ENCODE assay signal across 8 mouse cellular contexts in the genomic region with DNA sequence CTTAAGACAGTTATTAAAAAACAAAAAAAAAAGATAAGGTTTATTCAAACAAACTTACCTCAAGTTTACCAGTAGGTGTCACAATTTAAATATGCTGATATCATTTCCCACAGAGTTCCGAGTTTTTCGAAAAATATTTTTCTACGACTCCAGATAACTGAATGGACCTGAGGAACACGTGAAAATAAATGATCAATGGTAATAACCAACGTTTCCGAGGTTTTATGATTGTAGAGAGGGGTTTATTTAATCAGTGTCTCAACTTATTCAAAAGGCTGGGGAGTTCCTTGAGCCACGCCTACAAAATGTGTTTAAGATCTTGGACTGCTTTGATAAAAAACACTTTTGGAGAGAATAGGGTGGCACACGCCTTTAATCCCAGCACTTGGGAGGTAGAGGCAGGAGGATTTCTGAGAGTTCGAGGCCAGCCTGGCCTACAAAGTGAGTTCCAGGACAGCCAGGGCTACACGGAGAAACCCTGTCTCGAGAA. TPM values are rescaled to one million over a fixed set of nuclear protein-coding genes. Genes with fewer than 3 reads are reported as not detected.
DNase-seq lines count a peak whose midpoint lies in the region; ATAC-seq and TF ChIP-seq lines count a peak whose summit lies in the region.

No protein-coding gene starts in this region.

- no peak overlapping the region for H3K27ac ChIP-seq in CH12.LX (ENCODE audit: insufficient read depth, low read depth)
- no peak overlapping the region for H3K27ac ChIP-seq in hindbrain, embryonic 15.5 days (replicated peaks)
- H3K27ac ChIP-seq in lung, postnatal 0 days (ENCODE audit: low read length) = no peak overlapping the region
- H3K27ac ChIP-seq in stomach, postnatal 0 days (replicated peaks) = no peak overlapping the region

- peaks cover 12% of the 10 kb centered on the region for H3K9me3 ChIP-seq in CH12.LX (replicated peaks; ENCODE audit: low read length)
- no peaks in the 10 kb centered on the region for H3K9me3 ChIP-seq in hindbrain, embryonic 15.5 days
- no peaks in the 10 kb centered on the region for H3K9me3 ChIP-seq in lung, postnatal 0 days (ENCODE audit: low read length)
- no peaks in the 10 kb centered on the region for H3K9me3 ChIP-seq in stomach, postnatal 0 days (ENCODE audit: control insufficient read depth, low read length)

- TF ChIP-seq RAD21 in CH12.LX (IDR thresholded peaks at IDR 0.05; ENCODE audit: low read depth, low read length) = peak; percentile 35

- no peak for TF ChIP-seq EP300 in CH12.LX (IDR thresholded peaks at IDR 0.05; ENCODE audit: low read length)
- no peak for TF ChIP-seq EP300 in lung, postnatal 0 days (IDR thresholded peaks at IDR 0.05)
- TF ChIP-seq EP300 in stomach, postnatal 0 days (optimal IDR thresholded peaks at IDR 0.05) = no peak

- no peaks in the 10 kb centered on the region for H3K27me3 ChIP-seq in CH12.LX (replicated peaks)
- H3K27me3 ChIP-seq in hindbrain, embryonic 15.5 days = no peaks in the 10 kb centered on the region
- H3K27me3 ChIP-seq in lung, postnatal 0 days (replicated peaks; ENCODE audit: insufficient read depth, low read length) = no peaks in the 10 kb centered on the region
- no peaks in the 10 kb centered on the region for H3K27me3 ChIP-seq in stomach, postnatal 0 days (ENCODE audit: control insufficient read depth, insufficient read depth, low read length)

- H3K4me2 ChIP-seq in CH12.LX (ENCODE audit: insufficient read depth, low read depth, poor library complexity, severe bottlenecking) = peak overlapping the region; percentile 46
- peak overlapping the region; percentile 71 for H3K4me2 ChIP-seq in hindbrain, embryonic 15.5 days
- H3K4me2 ChIP-seq in lung, postnatal 0 days (replicated peaks; ENCODE audit: low read depth, low read length) = peak overlapping the region; percentile 66; the same call in 1 of the 2 replicates
- peak overlapping the region; percentile 64; the same call in 1 of the 2 replicates for H3K4me2 ChIP-seq in stomach, postnatal 0 days (replicated peaks; ENCODE audit: low read depth)

- in situ Hi-C loops in CH12.LX (cut with MboI; ENCODE audit: low pct_ligation_motif_present, low pct_unique_long_range_greater_than_20kb, low sequenced_read_pairs) = loop anchor here (5.0 to 25.0 kb wide), 2 partner anchors 66 to 234 kb away; no protein-coding TSS in a partner anchor

- TF ChIP-seq CTCF in CH12.LX (conservative IDR thresholded peaks at IDR 0.05 in 1 of 2, IDR thresholded peaks at IDR 0.05 in 1 of 2; ENCODE audit: low read depth in 2 of 2, low read length in 2 of 2) = peak in 1 of 2 experiments; percentile 47; a peak in 2 of 4 replicates
- TF ChIP-seq CTCF in lung, postnatal 0 days (IDR thresholded peaks at IDR 0.05) = peak; percentile 22; the same call in 1 of the 2 replicates
- peak; percentile 46 for TF ChIP-seq CTCF in stomach, postnatal 0 days (IDR thresholded peaks at IDR 0.05; ENCODE audit: low read depth)

- 48% methylated on average over 11 of the region's 11 CpGs for WGBS in hindbrain, embryonic 15.5 days
- 19% methylated on average over 11 of the region's 11 CpGs for WGBS in lung, postnatal 0 days
- 21% methylated on average over 11 of the region's 11 CpGs for WGBS in stomach, postnatal 0 days

- H3K4me3 ChIP-seq in CH12.LX (replicated peaks in 1 of 3; ENCODE audit: low read depth in 2 of 3, low read length in 2 of 3, poor library complexity in 1 of 3) = peak overlapping the region; percentile 50 to 81 (median 71)
- H3K4me3 ChIP-seq in hindbrain, embryonic 15.5 days = peak overlapping the region; percentile 61
- H3K4me3 ChIP-seq in lung, postnatal 0 days (ENCODE audit: low read depth, low read length) = peak overlapping the region; percentile 76
- H3K4me3 ChIP-seq in stomach, postnatal 0 days (ENCODE audit: low read depth, low read length) = peak overlapping the region; percentile 76; the same call in 1 of the 2 replicates

- TF ChIP-seq POLR2A in CH12.LX (IDR thresholded peaks at IDR 0.05; ENCODE audit: low read depth, low read length) = no peak

- DNase-seq in adrenal gland, adult (ENCODE audit: inconsistent age in 2 of 2, low spot score in 1 of 2) = peak; percentile 27 to 68
- DNase-seq in adrenal gland, adult 8-10 months = no peak
- DNase-seq in CH12.LX (ENCODE audit: extremely low read depth) = peak; percentile 70
- DNase-seq in embryo, embryonic 10.5 days (ENCODE audit: low spot score) = peak; percentile 50
- peak; percentile 64 for DNase-seq in lung, postnatal 0 days (ENCODE audit: low spot score)
- DNase-seq in stomach, postnatal 0 days (ENCODE audit: low spot score) = no peak
- no peak for DNase-seq in frontal cortex, postnatal 25 days (ENCODE audit: low spot score in 2 of 2)

- H3K4me1 ChIP-seq in CH12.LX (ENCODE audit: control insufficient read depth in 1 of 2, insufficient read depth in 2 of 2) = peaks cover 9 to 20% of the 10 kb centered on the region in 2 experiments
- H3K4me1 ChIP-seq in hindbrain, embryonic 15.5 days (replicated peaks) = peaks cover 10% of the 10 kb centered on the region
- H3K4me1 ChIP-seq in lung, postnatal 0 days (ENCODE audit: insufficient read depth, low read depth, low read length) = no peaks in the 10 kb centered on the region; the same call in 1 of the 2 replicates
- H3K4me1 ChIP-seq in stomach, postnatal 0 days (replicated peaks; ENCODE audit: control insufficient read depth, insufficient read depth) = no peaks in the 10 kb centered on the region

- H3K79me2 ChIP-seq in CH12.LX (replicated peaks; ENCODE audit: control insufficient read depth, extremely low read depth, insufficient read depth, poor library complexity, severe bottlenecking) = no peaks in the 10 kb centered on the region

- H3K9ac ChIP-seq in CH12.LX (ENCODE audit: insufficient read depth, low read depth) = peak overlapping the region; percentile 73
- no peak overlapping the region for H3K9ac ChIP-seq in hindbrain, embryonic 15.5 days
- H3K9ac ChIP-seq in lung, postnatal 0 days (replicated peaks; ENCODE audit: low read depth) = no peak overlapping the region
- H3K9ac ChIP-seq in stomach, postnatal 0 days (ENCODE audit: low read length) = no peak overlapping the region

- no peak for ATAC-seq in hindbrain, embryonic 15.5 days (ENCODE audit: low FRiP score, low read depth)
- no peak for ATAC-seq in lung, postnatal 0 days
- no peak for ATAC-seq in stomach, postnatal 0 days (ENCODE audit: low FRiP score, low TSS enrichment)

- no peaks in the 10 kb centered on the region for H3K36me3 ChIP-seq in CH12.LX (replicated peaks in 1 of 2; ENCODE audit: control insufficient read depth in 1 of 2, insufficient read depth in 1 of 2, low read length in 1 of 2)
- H3K36me3 ChIP-seq in hindbrain, embryonic 15.5 days = no peaks in the 10 kb centered on the region
- H3K36me3 ChIP-seq in lung, postnatal 0 days (ENCODE audit: insufficient read depth, low read length) = no peaks in the 10 kb centered on the region
- no peaks in the 10 kb centered on the region for H3K36me3 ChIP-seq in stomach, postnatal 0 days (ENCODE audit: control insufficient read depth, insufficient read depth, low read length)

- dilution Hi-C loops in CH12.LX (cut with MboI; ENCODE audit: extremely low pct_ligation_motif_present, extremely low pct_unique_long_range_greater_than_20kb, low sequenced_read_pairs) = no loop called here

TF ChIP-seq in CH12.LX, 34 proteins besides CTCF, POLR2A, EP300 and RAD21 (continues in another document):
- peak; percentile 80 for TF ChIP-seq ZNF384 (IDR thresholded peaks at IDR 0.05; ENCODE audit: low read depth, low read length)
- no peak for TF ChIP-seq NRF1 (IDR thresholded peaks at IDR 0.05; ENCODE audit: low read depth, low read length)
- no peak for TF ChIP-seq MYC (IDR thresholded peaks at IDR 0.05; ENCODE audit: low read depth, low read length)
- no peak for TF ChIP-seq UBTF (IDR thresholded peaks at IDR 0.05; ENCODE audit: low read depth, low read length)
- TF ChIP-seq SMC3 (IDR thresholded peaks at IDR 0.05; ENCODE audit: low read depth, low read length) = peak; percentile 19
- TF ChIP-seq TBP (conservative IDR thresholded peaks at IDR 0.05; ENCODE audit: low read depth, low read length) = peak; percentile 71; the same call in 1 of the 2 replicates
- TF ChIP-seq KAT2A (IDR thresholded peaks at IDR 0.05; ENCODE audit: insufficient replicate concordance, low read length) = no peak
- TF ChIP-seq ZKSCAN1 (IDR thresholded peaks at IDR 0.05; ENCODE audit: borderline replicate concordance, low read depth, low read length) = no peak
- no peak for TF ChIP-seq USF2 (conservative IDR thresholded peaks at IDR 0.05; ENCODE audit: low read depth, low read length)
- TF ChIP-seq ETS1 (conservative IDR thresholded peaks at IDR 0.05; ENCODE audit: low read depth, low read length) = no peak
- TF ChIP-seq POLR2AphosphoS2 (IDR thresholded peaks at IDR 0.05; ENCODE audit: low read depth, low read length) = no peak
- TF ChIP-seq MXI1 (IDR thresholded peaks at IDR 0.05; ENCODE audit: low read depth, low read length) = peak; percentile 19; the same call in 1 of the 2 replicates
- TF ChIP-seq MEF2A (IDR thresholded peaks at IDR 0.05; ENCODE audit: borderline replicate concordance, low read depth, low read length) = no peak
- TF ChIP-seq ELF1 (IDR thresholded peaks at IDR 0.05; ENCODE audit: low read depth, low read length) = no peak
- TF ChIP-seq SIN3A (IDR thresholded peaks at IDR 0.05; ENCODE audit: low read length) = peak; percentile 42; the same call in 1 of the 2 replicates
- no peak for TF ChIP-seq HCFC1 (IDR thresholded peaks at IDR 0.05; ENCODE audit: low read depth, low read length)
- TF ChIP-seq JUND (conservative IDR thresholded peaks at IDR 0.05; ENCODE audit: low read depth, low read length) = no peak

RNA-seq across cellular contexts. Expression of a gene that starts 42.5 kb away (rescaled TPM):
- total RNA-seq in adrenal gland, adult 8-10 months (2022) = 10 to 100 TPM in 1 of 4 experiments, 1 to 10 TPM in 3; 7.7 to 10.2 (median 8.5) TPM
- total RNA-seq in CH12.LX (2012; rRNA removed) (33.7 and 49.8 TPM in 2 replicates), CH12.LX (2014; rRNA removed) (42.3 and 47.7 TPM in 2 replicates)
- 22.2 and 23.4 TPM in 2 replicates for polyA plus RNA-seq in CH12.LX (2012; ENCODE audit: insufficient read length, low read depth)
- 1.8 and 2.0 TPM in 2 replicates for polyA plus RNA-seq in hindbrain, embryonic 15.5 days (2015; fragmentation: Nextera tagmentation; extraction: Ambion mirVana)
- 8.9 and 12.0 TPM in 2 replicates for polyA plus RNA-seq in lung, postnatal 0 days (2015; fragmentation: Nextera tagmentation; extraction: Ambion mirVana)
- 3.7 and 5.0 TPM in 2 replicates for polyA plus RNA-seq in stomach, postnatal 0 days (2015; fragmentation: Nextera tagmentation; extraction: Ambion mirVana)

RNA-seq across cellular contexts. Expression of a gene that starts 52.4 kb away (rescaled TPM):
- 100 to 1,000 TPM in 3 of 4 experiments, 10 to 100 TPM in 1; 98.3 to 124 (median 123) TPM for total RNA-seq in adrenal gland, adult 8-10 months (2022)
- total RNA-seq in CH12.LX (2012; rRNA removed) (0.42 and 1.1 TPM in 2 replicates), CH12.LX (2014; rRNA removed) (0.46 and 0.67 TPM in 2 replicates)
- 0.30 and 0.31 TPM in 2 replicates for polyA plus RNA-seq in CH12.LX (2012; ENCODE audit: insufficient read length, low read depth)
- 25.6 and 30.2 TPM in 2 replicates for polyA plus RNA-seq in hindbrain, embryonic 15.5 days (2015; fragmentation: Nextera tagmentation; extraction: Ambion mirVana)
- 88.4 and 107 TPM in 2 replicates for polyA plus RNA-seq in lung, postnatal 0 days (2015; fragmentation: Nextera tagmentation; extraction: Ambion mirVana)
- polyA plus RNA-seq in stomach, postnatal 0 days (2015; fragmentation: Nextera tagmentation; extraction: Ambion mirVana) = 33.8 and 40.4 TPM in 2 replicates

Comparison
In these comparisons a context has a peak if more than half of its experiments do, and no peak if none do; other contexts are left out.
1. DNase-seq: peak in adrenal gland, adult (2 of 2), CH12.LX (single experiment), embryo, embryonic 10.5 days (single experiment) and lung, postnatal 0 days (single experiment); none in adrenal gland, adult 8-10 months (single experiment), stomach, postnatal 0 days (single experiment) and frontal cortex, postnatal 25 days (0 of 2).
2. RNA of a gene that starts 52.4 kb away (polyA plus RNA-seq): 88.4 to 107 TPM in lung, postnatal 0 days, 33.8 to 40.4 TPM in stomach, postnatal 0 days and 25.6 to 30.2 TPM in hindbrain, embryonic 15.5 days; 0.30 to 0.31 TPM in CH12.LX; every median in the first group is over 10 times any median in the second.
3. Peak in every context shown above with its lines, with median percentiles within 50 percentile points of each other: H3K4me2 ChIP-seq and H3K4me3 ChIP-seq.